Mouse (Mus musculus): ENCODE measurements around the gene Kat8. TPM values are rescaled to one million over a fixed set of nuclear protein-coding genes. Genes with fewer than 3 reads are reported as not detected.

Gene Kat8
- polyA plus RNA-seq, 1 experiment = 0.44 TPM

GRCm38 (mm10) chr7:127925252-127925651 lies 12.9 kb downstream of the Kat8 start:
- Histone ChIP-seq H3K36me3 (ENCODE audit: control insufficient read depth) (peaks cover 64% of the 10 kb centered on the region), H3K27me3 (ENCODE audit: control insufficient read depth) (peaks cover 7% of the 10 kb centered on the region), H3K4me1 (ENCODE audit: control insufficient read depth) (peaks cover 20% of the 10 kb centered on the region), H3K9me3 (ENCODE audit: control insufficient read depth, low read length) (no peaks in the 10 kb centered on the region; the same call in 1 of the 2 replicates), H3K4me3 (replicated peaks) (no peak overlapping the region)
- TF ChIP-seq GATA1 (IDR thresholded peaks at IDR 0.05; ENCODE audit: low read length) (no peak), TAL1 (IDR thresholded peaks at IDR 0.05; ENCODE audit: low read length) (no peak)

DNA sequence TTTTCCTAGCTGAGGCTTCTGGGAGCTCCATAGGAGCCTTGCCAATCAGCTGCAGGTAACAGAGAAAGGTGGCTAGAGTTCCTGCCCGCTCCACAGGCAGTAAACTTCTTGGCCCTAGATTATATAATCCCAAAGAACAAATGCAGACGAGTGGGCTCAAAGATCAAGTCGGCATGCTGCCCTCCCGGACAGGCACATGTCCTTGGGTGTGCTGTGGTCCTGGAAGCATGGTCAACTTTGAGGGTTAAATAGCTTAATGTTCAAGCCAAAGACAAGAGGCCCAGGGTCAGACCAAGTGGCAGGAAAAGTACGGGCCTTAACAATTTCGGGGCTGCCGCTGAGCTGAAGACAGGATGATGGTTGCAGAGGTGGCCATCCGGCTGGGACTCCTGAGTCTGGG lies 13.8 kb downstream of the Kat8 start:
- Histone ChIP-seq H3K4me3 (replicated peaks) (no peak overlapping the region), H3K4me1 (ENCODE audit: control insufficient read depth) (peaks cover 21% of the 10 kb centered on the region)
- TF ChIP-seq TAL1 (IDR thresholded peaks at IDR 0.05; ENCODE audit: low read length) = no peak
- TF ChIP-seq GATA1 (IDR thresholded peaks at IDR 0.05; ENCODE audit: low read length) = no peak

GRCm38 (mm10) chr7:127926846-127927245 lies 14.5 kb downstream of the Kat8 start:
- TF ChIP-seq GATA1 (IDR thresholded peaks at IDR 0.05; ENCODE audit: low read length) (no peak), TAL1 (IDR thresholded peaks at IDR 0.05; ENCODE audit: low read length) (no peak)
- no peaks in the 10 kb centered on the region; the same call in 1 of the 2 replicates for H3K9me3 ChIP-seq (ENCODE audit: control insufficient read depth, low read length)
- peaks cover 7% of the 10 kb centered on the region for H3K27me3 ChIP-seq (ENCODE audit: control insufficient read depth)
- peaks cover 22% of the 10 kb centered on the region for H3K4me1 ChIP-seq (ENCODE audit: control insufficient read depth)
- no peak overlapping the region for H3K4me3 ChIP-seq (replicated peaks)
- H3K36me3 ChIP-seq (ENCODE audit: control insufficient read depth) = peaks cover 59% of the 10 kb centered on the region

More for the DNA sequence above, 13.8 kb downstream of the Kat8 start:
- H3K9me3 ChIP-seq (ENCODE audit: control insufficient read depth, low read length) = no peaks in the 10 kb centered on the region; the same call in 1 of the 2 replicates
- H3K36me3 ChIP-seq (ENCODE audit: control insufficient read depth) = peaks cover 59% of the 10 kb centered on the region
- H3K27me3 ChIP-seq (ENCODE audit: control insufficient read depth) = peaks cover 7% of the 10 kb centered on the region

DNA sequence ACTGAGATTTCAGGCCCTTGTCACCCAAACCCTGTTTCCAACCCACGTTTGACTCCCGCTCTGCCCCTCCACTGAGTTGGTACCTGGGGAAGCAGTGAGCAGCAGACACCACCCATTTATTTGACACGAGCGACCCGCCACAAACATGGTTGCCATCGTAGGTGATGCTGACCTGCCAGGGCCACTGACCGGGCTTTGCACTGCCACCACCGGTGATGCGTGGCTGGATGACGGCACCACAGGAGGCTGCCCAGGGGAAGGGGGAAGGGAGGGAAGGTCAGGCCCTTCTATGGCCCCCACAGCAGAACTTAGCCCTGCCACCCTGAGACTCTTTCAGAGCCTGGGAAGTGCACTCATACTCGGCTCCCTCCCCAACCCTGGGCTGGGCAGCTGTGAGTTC lies 15.4 kb downstream of the Kat8 start:
- TF ChIP-seq GATA1 (IDR thresholded peaks at IDR 0.05; ENCODE audit: low read length) (no peak), TAL1 (IDR thresholded peaks at IDR 0.05; ENCODE audit: low read length) (no peak)
- peaks cover 50% of the 10 kb centered on the region for H3K36me3 ChIP-seq (ENCODE audit: control insufficient read depth)
- no peaks in the 10 kb centered on the region; the same call in 1 of the 2 replicates for H3K9me3 ChIP-seq (ENCODE audit: control insufficient read depth, low read length)
- no peak overlapping the region for H3K4me3 ChIP-seq (replicated peaks)
- H3K27me3 ChIP-seq (ENCODE audit: control insufficient read depth) = peaks cover 7% of the 10 kb centered on the region
- peaks cover 19% of the 10 kb centered on the region for H3K4me1 ChIP-seq (ENCODE audit: control insufficient read depth)

- Histone ChIP-seq H3K9me3 (ENCODE audit: control insufficient read depth, low read length) (no peaks in the 10 kb centered on the region), H3K4me1 (ENCODE audit: control insufficient read depth) (peaks cover 21% of the 10 kb centered on the region), H3K27me3 (ENCODE audit: control insufficient read depth) (peaks cover 7% of the 10 kb centered on the region), H3K4me3 (replicated peaks) (no peak overlapping the region), H3K36me3 (ENCODE audit: control insufficient read depth) (peaks cover 41% of the 10 kb centered on the region)
- TF ChIP-seq GATA1 (IDR thresholded peaks at IDR 0.05; ENCODE audit: low read length) (no peak), TAL1 (IDR thresholded peaks at IDR 0.05; ENCODE audit: low read length) (no peak)
Observed at GRCm38 (mm10) chr7:127928596-127928995, 16.3 kb downstream of the Kat8 start.

- Histone ChIP-seq H3K4me1 (ENCODE audit: control insufficient read depth) (peaks cover 29% of the 10 kb centered on the region), H3K27me3 (ENCODE audit: control insufficient read depth) (peaks cover 7% of the 10 kb centered on the region)
Observed at GRCm38 (mm10) chr7:127929923-127930322, 17.6 kb downstream of the Kat8 start, which contains the start of gene Prss8. Gene Prss8 (minus strand): TSS chr7:127930104.

GRCm38 (mm10) chr7:127930636-127931035 lies 18.3 kb downstream of the Kat8 start:
- peaks cover 7% of the 10 kb centered on the region for H3K27me3 ChIP-seq (ENCODE audit: control insufficient read depth)
- no peaks in the 10 kb centered on the region for H3K9me3 ChIP-seq (ENCODE audit: control insufficient read depth, low read length)
- no peak overlapping the region for H3K4me3 ChIP-seq (replicated peaks)
- TF ChIP-seq TAL1 (IDR thresholded peaks at IDR 0.05; ENCODE audit: low read length) = no peak
- H3K36me3 ChIP-seq (ENCODE audit: control insufficient read depth) = peaks cover 21% of the 10 kb centered on the region
- peaks cover 36% of the 10 kb centered on the region for H3K4me1 ChIP-seq (ENCODE audit: control insufficient read depth)

More at GRCm38 (mm10) chr7:127929923-127930322, 17.6 kb downstream of the Kat8 start, which contains the start of gene Prss8:
- H3K4me3 ChIP-seq (replicated peaks) = peak within 1 kb of the TSS; percentile 53
- H3K9me3 ChIP-seq (ENCODE audit: control insufficient read depth, low read length) = no peaks in the 10 kb centered on the region
- TF ChIP-seq GATA1 (IDR thresholded peaks at IDR 0.05; ENCODE audit: low read length) (no peak), TAL1 (IDR thresholded peaks at IDR 0.05; ENCODE audit: low read length) (no peak)
- peaks cover 28% of the 10 kb centered on the region for H3K36me3 ChIP-seq (ENCODE audit: control insufficient read depth)

- H3K4me1 ChIP-seq (ENCODE audit: control insufficient read depth) = peaks cover 45% of the 10 kb centered on the region
- H3K36me3 ChIP-seq (ENCODE audit: control insufficient read depth) = peaks cover 12% of the 10 kb centered on the region
- TF ChIP-seq GATA1 (IDR thresholded peaks at IDR 0.05; ENCODE audit: low read length) = no peak
- peaks cover 7% of the 10 kb centered on the region for H3K27me3 ChIP-seq (ENCODE audit: control insufficient read depth)
- no peaks in the 10 kb centered on the region for H3K9me3 ChIP-seq (ENCODE audit: control insufficient read depth, low read length)
- H3K4me3 ChIP-seq (replicated peaks) = no peak overlapping the region
Observed at GRCm38 (mm10) chr7:127931351-127932135, 19.2 kb downstream of the Kat8 start.

DNA sequence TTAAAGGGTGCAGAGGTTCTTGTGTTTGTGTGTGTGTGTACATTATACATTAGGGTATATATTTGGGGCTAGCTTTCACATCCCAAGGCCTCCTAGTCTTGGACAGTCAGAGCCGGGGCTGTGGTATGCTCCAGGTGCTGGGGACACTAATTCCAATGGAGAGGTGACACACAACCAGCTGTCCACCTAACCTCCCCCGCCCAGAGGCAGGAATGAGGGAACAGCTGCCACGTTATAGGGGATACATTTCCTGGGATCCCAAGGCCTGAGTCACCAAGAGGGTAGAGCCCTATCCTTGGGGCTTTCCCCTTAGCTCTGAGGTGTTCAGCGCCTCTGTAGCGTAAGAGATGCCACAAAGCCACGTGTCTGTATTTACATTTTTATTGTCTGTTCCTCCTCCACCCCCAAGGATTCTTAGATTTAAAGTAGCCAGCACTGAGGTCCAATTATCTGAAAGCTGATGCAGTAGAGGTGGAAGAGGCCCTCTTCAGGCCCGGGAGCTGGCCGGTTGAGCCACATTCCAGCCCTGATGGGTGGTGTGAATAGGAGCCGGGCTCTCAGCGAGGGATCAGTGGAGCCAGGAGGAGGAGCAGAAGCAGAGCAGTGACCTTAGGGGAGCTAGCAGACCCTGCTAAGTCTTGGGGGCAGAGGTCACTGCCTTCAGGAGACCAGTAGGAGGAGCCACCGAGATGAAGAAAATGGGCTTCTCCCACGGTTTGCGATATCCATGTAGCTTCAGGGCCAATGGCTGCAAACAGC lies 20.1 kb downstream of the Kat8 start:
- H3K4me3 ChIP-seq (replicated peaks) = no peak overlapping the region
- peaks cover 7% of the 10 kb centered on the region for H3K27me3 ChIP-seq (ENCODE audit: control insufficient read depth)
- H3K9me3 ChIP-seq (ENCODE audit: control insufficient read depth, low read length) = no peaks in the 10 kb centered on the region
- TF ChIP-seq GATA1 (IDR thresholded peaks at IDR 0.05; ENCODE audit: low read length) (no peak), TAL1 (IDR thresholded peaks at IDR 0.05; ENCODE audit: low read length) (no peak)
- H3K4me1 ChIP-seq (ENCODE audit: control insufficient read depth) = peaks cover 46% of the 10 kb centered on the region
- peaks cover 4% of the 10 kb centered on the region; the same call in 1 of the 2 replicates for H3K36me3 ChIP-seq (ENCODE audit: control insufficient read depth)
